Mouse (Mus musculus): ENCODE measurements around the gene Bach2.

DNA sequence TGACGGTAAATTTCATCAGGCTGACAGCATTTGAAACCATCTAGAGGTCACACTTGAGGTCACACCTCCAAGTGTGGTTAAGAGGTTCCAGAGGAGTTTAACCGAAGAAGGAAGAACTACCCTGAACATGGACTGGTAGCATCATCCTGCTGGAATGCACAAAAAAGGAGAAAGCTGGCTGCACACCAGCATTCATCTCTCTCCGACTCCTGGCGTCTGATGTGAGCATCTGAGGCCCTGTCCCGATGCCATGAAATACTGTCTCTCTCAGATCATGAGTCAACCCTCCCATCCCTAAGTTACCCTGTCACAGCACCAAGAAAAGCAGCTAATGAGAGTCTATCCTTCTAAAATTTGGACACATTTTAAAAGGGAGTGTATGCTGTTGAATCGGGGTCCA, 17.6 kb upstream of the Bach2 start:
- TF ChIP-seq CTCF (conservative IDR thresholded peaks at IDR 0.05; ENCODE audit: low read length) (no peak), NANOG (IDR thresholded peaks at IDR 0.05; ENCODE audit: borderline replicate concordance, low read length) (no peak), POU5F1 (IDR thresholded peaks at IDR 0.05; ENCODE audit: borderline replicate concordance, low read length) (no peak)

All from E14TG2a.4 (cell line).